Mouse (Mus musculus): ENCODE measurements at regions not wholly inside any gene's neighbourhood (a gene's known extent, or its start where the extent isn't known, plus 50 kb on each side); places are given as distances from the start of the nearest gene placed in this dataset.

- no peak overlapping the region for H3K27ac ChIP-seq (replicated peaks; ENCODE audit: low read depth, low read length)
- no peak overlapping the region for H3K9ac ChIP-seq (replicated peaks; ENCODE audit: low read length)
- H3K36me3 ChIP-seq (ENCODE audit: control insufficient read depth, insufficient read depth, low read length): no peaks in the 10 kb centered on the region
- ATAC-seq (ENCODE audit: low FRiP score, low TSS enrichment) (no peak), DNase-seq (no peak)
- no peaks in the 10 kb centered on the region for H3K27me3 ChIP-seq (ENCODE audit: control insufficient read depth, insufficient read depth, low read length)
- no peak overlapping the region for H3K4me2 ChIP-seq (ENCODE audit: low read length)
- WGBS: 87% methylated on average over 9 of the region's 9 CpGs
- no peaks in the 10 kb centered on the region for H3K9me3 ChIP-seq (ENCODE audit: control insufficient read depth, low read length)
- H3K4me3 ChIP-seq (replicated peaks; ENCODE audit: low read depth, low read length): no peak overlapping the region
- no peaks in the 10 kb centered on the region for H3K4me1 ChIP-seq (ENCODE audit: control insufficient read depth, insufficient read depth, low read length)
Measured at GRCm38 (mm10) chr17:45812289-45812955, 78.8 kb upstream of the 1600014C23Rik start.

DNA sequence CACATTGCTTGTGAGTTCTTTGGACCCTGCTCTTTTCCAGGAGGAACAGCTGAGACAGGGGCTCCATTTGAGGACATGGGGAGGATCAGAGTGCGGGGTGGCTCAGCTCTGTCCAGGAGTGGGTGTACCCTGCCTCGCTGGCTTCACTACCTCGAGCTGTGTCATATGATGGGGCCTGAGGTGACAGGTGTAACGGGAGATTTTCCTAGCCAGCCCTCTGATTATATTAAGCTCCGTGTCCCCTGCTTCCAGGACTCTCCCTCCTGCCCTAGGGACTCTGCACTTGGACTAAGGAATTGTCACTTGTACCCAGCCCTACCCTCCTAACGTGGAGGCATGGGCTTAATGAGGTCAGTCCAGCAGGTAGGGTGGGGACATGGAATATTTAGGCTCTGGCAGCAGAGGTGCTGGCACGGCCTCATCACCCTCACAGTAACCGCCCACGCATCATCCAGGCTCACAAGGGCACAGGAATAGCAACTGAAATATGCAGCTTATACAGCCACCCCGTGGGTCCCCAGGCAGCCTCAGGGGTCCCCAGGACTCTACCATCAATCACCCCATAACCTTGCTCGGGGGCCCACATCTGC, 78.1 kb upstream of the 1600014C23Rik start:
- Histone ChIP-seq H3K4me1 (ENCODE audit: control insufficient read depth, insufficient read depth, low read length) (no peaks in the 10 kb centered on the region), H3K4me3 (replicated peaks; ENCODE audit: low read depth, low read length) (no peak overlapping the region), H3K27ac (replicated peaks; ENCODE audit: low read depth, low read length) (no peak overlapping the region), H3K36me3 (ENCODE audit: control insufficient read depth, insufficient read depth, low read length) (no peaks in the 10 kb centered on the region), H3K27me3 (ENCODE audit: control insufficient read depth, insufficient read depth, low read length) (no peaks in the 10 kb centered on the region), H3K9me3 (ENCODE audit: control insufficient read depth, low read length) (no peaks in the 10 kb centered on the region), H3K4me2 (ENCODE audit: low read length) (no peak overlapping the region), H3K9ac (replicated peaks; ENCODE audit: low read length) (no peak overlapping the region)
- 81% methylated on average over 11 of the region's 11 CpGs for WGBS
- ATAC-seq (ENCODE audit: low FRiP score, low TSS enrichment): no peak
- DNase-seq: no peak

DNA sequence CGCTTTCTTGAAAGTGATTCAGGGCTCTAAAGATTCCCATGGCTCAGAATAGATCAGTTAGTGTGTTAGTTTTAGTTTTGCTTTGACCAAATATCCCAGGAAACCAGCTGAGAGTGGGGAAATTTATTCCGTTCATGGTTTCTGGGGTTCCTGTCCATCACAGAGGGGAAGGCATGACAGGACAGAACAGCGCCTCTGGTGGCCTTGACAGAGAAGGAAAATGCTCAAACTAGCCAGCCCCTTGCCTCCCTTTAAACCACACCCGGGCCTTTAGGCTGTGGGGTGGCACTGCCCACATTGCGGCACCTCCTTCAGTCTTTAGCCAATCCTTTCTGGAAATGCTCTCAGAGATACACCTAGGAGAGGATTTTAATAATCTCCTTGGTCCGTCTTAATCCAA, 76.1 kb upstream of the 1600014C23Rik start:
- DNase-seq: no peak
- Histone ChIP-seq H3K36me3 (ENCODE audit: control insufficient read depth, insufficient read depth, low read length) (no peaks in the 10 kb centered on the region), H3K27ac (replicated peaks; ENCODE audit: low read depth, low read length) (no peak overlapping the region), H3K27me3 (ENCODE audit: control insufficient read depth, insufficient read depth, low read length) (peaks cover 6% of the 10 kb centered on the region; the same call in 1 of the 2 replicates), H3K4me3 (replicated peaks; ENCODE audit: low read depth, low read length) (no peak overlapping the region), H3K9me3 (ENCODE audit: control insufficient read depth, low read length) (no peaks in the 10 kb centered on the region), H3K4me1 (ENCODE audit: control insufficient read depth, insufficient read depth, low read length) (peaks cover 6% of the 10 kb centered on the region; the same call in 1 of the 2 replicates), H3K9ac (replicated peaks; ENCODE audit: low read length) (no peak overlapping the region), H3K4me2 (ENCODE audit: low read length) (no peak overlapping the region)
- ATAC-seq (ENCODE audit: low FRiP score, low TSS enrichment): no peak
- 90% methylated on average over 6 of the region's 6 CpGs for WGBS

- Histone ChIP-seq H3K4me1 (ENCODE audit: control insufficient read depth, insufficient read depth, low read length) (peaks cover 7% of the 10 kb centered on the region; the same call in 1 of the 2 replicates), H3K4me3 (replicated peaks; ENCODE audit: low read depth, low read length) (no peak overlapping the region), H3K9ac (replicated peaks; ENCODE audit: low read length) (no peak overlapping the region), H3K36me3 (ENCODE audit: control insufficient read depth, insufficient read depth, low read length) (no peaks in the 10 kb centered on the region), H3K27ac (replicated peaks; ENCODE audit: low read depth, low read length) (no peak overlapping the region), H3K27me3 (ENCODE audit: control insufficient read depth, insufficient read depth, low read length) (peaks cover 6% of the 10 kb centered on the region; the same call in 1 of the 2 replicates), H3K9me3 (ENCODE audit: control insufficient read depth, low read length) (no peaks in the 10 kb centered on the region), H3K4me2 (ENCODE audit: low read length) (no peak overlapping the region)
- ATAC-seq (ENCODE audit: low FRiP score, low TSS enrichment): no peak
- DNase-seq: no peak
- whole genome bisulfite sequencing: 81% methylated on average over 4 of the region's 4 CpGs
Measured at GRCm38 (mm10) chr17:45808374-45808773, 74.7 kb upstream of the 1600014C23Rik start.

DNA sequence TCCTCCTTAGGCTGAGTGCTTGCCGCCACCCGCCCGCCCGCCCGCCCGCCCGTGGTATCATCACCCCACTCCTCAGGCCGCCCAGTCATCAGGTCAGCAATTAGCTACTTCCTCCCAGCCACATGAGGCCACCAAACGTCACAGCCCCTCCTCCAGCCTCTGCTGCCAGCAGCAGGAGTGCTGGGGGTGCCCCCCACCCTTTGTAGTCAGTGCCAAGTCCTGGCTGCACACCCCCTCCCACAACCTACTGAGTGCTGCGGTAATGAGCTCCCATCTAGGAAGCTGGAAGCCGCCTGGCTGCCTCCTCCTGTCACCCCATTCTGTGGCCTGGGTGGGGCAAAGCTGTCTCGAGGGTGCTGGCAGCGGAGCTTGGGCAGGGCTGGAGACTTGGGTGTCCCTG, 73.8 kb upstream of the 1600014C23Rik start:
- no peaks in the 10 kb centered on the region for H3K9me3 ChIP-seq (ENCODE audit: control insufficient read depth, low read length)
- no peak overlapping the region for H3K4me3 ChIP-seq (replicated peaks; ENCODE audit: low read depth, low read length)
- no peak overlapping the region for H3K9ac ChIP-seq (replicated peaks; ENCODE audit: low read length)
- no peaks in the 10 kb centered on the region for H3K36me3 ChIP-seq (ENCODE audit: control insufficient read depth, insufficient read depth, low read length)
- 71% methylated on average over 13 of the region's 13 CpGs for WGBS
- peaks cover 7% of the 10 kb centered on the region; the same call in 1 of the 2 replicates for H3K4me1 ChIP-seq (ENCODE audit: control insufficient read depth, insufficient read depth, low read length)
- H3K27me3 ChIP-seq (ENCODE audit: control insufficient read depth, insufficient read depth, low read length): peaks cover 6% of the 10 kb centered on the region; the same call in 1 of the 2 replicates
- DNase-seq (peak; percentile 43), ATAC-seq (ENCODE audit: low FRiP score, low TSS enrichment) (peak; percentile 44; the same call in 1 of the 2 replicates)
- no peak overlapping the region for H3K27ac ChIP-seq (replicated peaks; ENCODE audit: low read depth, low read length)
- no peak overlapping the region for H3K4me2 ChIP-seq (ENCODE audit: low read length)

DNA sequence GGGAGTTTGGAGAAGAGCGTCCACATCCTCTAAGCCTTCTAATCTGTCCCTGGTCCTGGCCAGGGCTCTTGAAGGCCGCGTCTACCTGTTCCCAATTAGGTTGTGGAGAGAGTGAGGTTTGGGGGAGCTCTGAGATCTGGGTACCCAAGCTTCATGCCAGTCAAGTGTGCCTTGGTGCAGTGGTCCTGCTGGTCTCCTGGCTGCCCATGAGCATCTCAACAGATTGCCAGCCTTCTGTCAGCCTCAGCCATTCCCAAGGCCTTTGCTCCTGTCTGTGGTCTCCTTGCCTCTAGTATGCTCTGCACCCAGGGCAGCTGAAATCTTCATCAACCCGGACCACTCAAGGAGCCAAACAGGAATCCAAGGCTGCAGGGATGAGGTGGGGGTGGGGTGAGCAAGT, 73.2 kb upstream of the 1600014C23Rik start:
- Histone ChIP-seq H3K4me2 (ENCODE audit: low read length) (no peak overlapping the region), H3K4me1 (ENCODE audit: control insufficient read depth, insufficient read depth, low read length) (peaks cover 7% of the 10 kb centered on the region; the same call in 1 of the 2 replicates), H3K9me3 (ENCODE audit: control insufficient read depth, low read length) (no peaks in the 10 kb centered on the region), H3K36me3 (ENCODE audit: control insufficient read depth, insufficient read depth, low read length) (no peaks in the 10 kb centered on the region), H3K27me3 (ENCODE audit: control insufficient read depth, insufficient read depth, low read length) (peaks cover 6% of the 10 kb centered on the region; the same call in 1 of the 2 replicates), H3K4me3 (replicated peaks; ENCODE audit: low read depth, low read length) (no peak overlapping the region), H3K9ac (replicated peaks; ENCODE audit: low read length) (no peak overlapping the region), H3K27ac (replicated peaks; ENCODE audit: low read depth, low read length) (no peak overlapping the region)
- WGBS: 80% methylated on average over 4 of the region's 4 CpGs
- ATAC-seq (ENCODE audit: low FRiP score, low TSS enrichment): no peak
- DNase-seq: no peak

DNA sequence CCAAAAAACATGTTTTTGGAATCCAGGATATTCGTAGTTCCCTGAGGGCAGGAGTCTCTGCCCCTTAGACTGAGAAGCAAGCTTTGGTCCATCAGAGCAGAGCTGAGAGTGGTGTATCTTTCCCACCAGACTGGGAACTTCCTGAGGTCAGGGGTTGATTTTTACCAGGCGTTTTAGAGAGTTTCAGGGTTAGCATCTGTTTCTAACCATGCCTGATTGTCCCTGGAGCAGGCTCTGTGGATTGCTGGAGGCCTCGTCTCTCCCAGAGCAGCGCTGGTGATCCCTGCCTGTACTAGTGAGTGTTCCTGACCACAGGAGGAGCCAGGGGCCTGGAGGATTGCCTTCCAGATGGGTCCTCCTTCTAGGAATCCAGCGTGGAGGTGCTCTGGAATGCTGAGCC, 72.8 kb upstream of the 1600014C23Rik start:
- ATAC-seq (ENCODE audit: low FRiP score, low TSS enrichment) (no peak), DNase-seq (no peak)
- peaks cover 6% of the 10 kb centered on the region; the same call in 1 of the 2 replicates for H3K27me3 ChIP-seq (ENCODE audit: control insufficient read depth, insufficient read depth, low read length)
- 56% methylated on average over 5 of the region's 5 CpGs for WGBS
- H3K27ac ChIP-seq (replicated peaks; ENCODE audit: low read depth, low read length): no peak overlapping the region
- peaks cover 7% of the 10 kb centered on the region; the same call in 1 of the 2 replicates for H3K4me1 ChIP-seq (ENCODE audit: control insufficient read depth, insufficient read depth, low read length)
- H3K9me3 ChIP-seq (ENCODE audit: control insufficient read depth, low read length): no peaks in the 10 kb centered on the region
- no peak overlapping the region for H3K4me3 ChIP-seq (replicated peaks; ENCODE audit: low read depth, low read length)
- H3K4me2 ChIP-seq (ENCODE audit: low read length): no peak overlapping the region
- no peak overlapping the region for H3K9ac ChIP-seq (replicated peaks; ENCODE audit: low read length)
- H3K36me3 ChIP-seq (ENCODE audit: control insufficient read depth, insufficient read depth, low read length): no peaks in the 10 kb centered on the region

DNA sequence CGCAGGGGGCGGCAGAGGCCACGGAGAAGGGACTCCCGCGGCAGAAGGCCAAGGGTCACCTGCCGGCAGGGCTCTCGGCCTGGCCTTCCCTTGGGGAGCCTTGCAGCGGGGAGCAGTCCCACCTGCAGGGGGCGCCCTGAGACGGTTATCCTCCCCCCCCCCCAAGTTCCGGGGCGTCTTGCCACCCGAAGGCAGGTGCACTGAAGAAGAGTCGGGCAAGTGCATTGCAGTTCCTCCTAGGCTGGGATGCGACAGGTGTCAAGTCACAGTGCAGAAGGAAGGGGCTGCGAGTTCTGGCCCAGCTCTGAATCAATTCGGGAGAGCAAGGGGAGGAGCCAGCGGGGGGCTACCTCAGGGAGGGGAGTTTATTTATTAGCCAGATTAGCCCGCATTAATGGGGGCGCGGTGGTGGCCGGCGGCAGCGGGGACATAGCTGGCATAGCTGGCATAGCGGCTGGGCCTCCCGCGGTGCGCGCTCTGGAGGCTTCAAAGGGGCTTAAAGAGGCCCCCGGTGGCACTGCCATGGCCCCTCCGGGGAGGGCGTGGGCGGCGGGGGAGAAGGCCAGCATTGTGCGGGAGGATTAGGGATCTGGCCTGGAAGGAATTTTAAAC, 71.9 kb upstream of the 1600014C23Rik start:
- peak; percentile 82 for DNase-seq
- Histone ChIP-seq H3K4me2 (ENCODE audit: low read length) (peak overlapping the region; percentile 28; the same call in 1 of the 2 replicates), H3K36me3 (ENCODE audit: control insufficient read depth, insufficient read depth, low read length) (no peaks in the 10 kb centered on the region), H3K4me3 (replicated peaks; ENCODE audit: low read depth, low read length) (no peak overlapping the region), H3K9ac (replicated peaks; ENCODE audit: low read length) (no peak overlapping the region), H3K9me3 (ENCODE audit: control insufficient read depth, low read length) (no peaks in the 10 kb centered on the region), H3K27me3 (ENCODE audit: control insufficient read depth, insufficient read depth, low read length) (peaks cover 6% of the 10 kb centered on the region; the same call in 1 of the 2 replicates), H3K4me1 (ENCODE audit: control insufficient read depth, insufficient read depth, low read length) (peaks cover 7% of the 10 kb centered on the region; the same call in 1 of the 2 replicates), H3K27ac (replicated peaks; ENCODE audit: low read depth, low read length) (no peak overlapping the region)
- ATAC-seq (ENCODE audit: low FRiP score, low TSS enrichment): peak; percentile 32
- 1% methylated on average over 34 of the region's 35 CpGs for WGBS

Measured in midbrain, embryonic 14.5 days (tissue).